Comparison of ENCODE assay signal across 22 mouse cellular contexts in genomic region chr2:58161813-58162212, GRCm38 (mm10).
"Had no signal": no experiment of that assay in that cellular context is flagged by ENCODE, and none has a peak within 500 bp of the region (broad histone marks: within the 10 kb centered on the region; RNA-seq: fewer than 3 reads in every experiment).

No protein-coding gene starts in this region.

- H3K27ac ChIP-seq: kidney, postnatal 0 days; limb, embryonic 12.5 days; limb, embryonic 15.5 days; liver, embryonic 14.5 days; midbrain, embryonic 10.5 days; midbrain, embryonic 13.5 days; neural tube, embryonic 12.5 days; neural tube, embryonic 15.5 days; stomach, postnatal 0 days had no signal

- H3K9ac ChIP-seq: limb, embryonic 12.5 days; limb, embryonic 15.5 days; liver, embryonic 14.5 days; liver, postnatal 0 days; lung, embryonic 14.5 days; midbrain, embryonic 13.5 days; neural tube, embryonic 12.5 days; neural tube, embryonic 15.5 days had no signal

- DNase-seq: kidney, adult 2 months; kidney, postnatal 25 days; left cerebral cortex, postnatal 4 days; liver, postnatal 0 days; lung, embryonic 14.5 days; right cerebral cortex, adult 18-20 months; thymus, adult 2 months; thymus, postnatal 36 days had no signal

- H3K4me3 ChIP-seq: limb, embryonic 12.5 days; limb, embryonic 15.5 days; midbrain, embryonic 10.5 days; midbrain, embryonic 13.5 days; myocyte; neural tube, embryonic 12.5 days; neural tube, embryonic 15.5 days had no signal

- H3K36me3 ChIP-seq: limb, embryonic 12.5 days; limb, embryonic 15.5 days; midbrain, embryonic 10.5 days; midbrain, embryonic 13.5 days; neural tube, embryonic 12.5 days; neural tube, embryonic 15.5 days had no signal

- H3K4me1 ChIP-seq: midbrain, embryonic 10.5 days; midbrain, embryonic 13.5 days; neural tube, embryonic 12.5 days; neural tube, embryonic 15.5 days had no signal

- H3K4me2 ChIP-seq: liver, embryonic 11.5 days; lung, embryonic 14.5 days; midbrain, embryonic 13.5 days; neural tube, embryonic 12.5 days; neural tube, embryonic 15.5 days had no signal

- ATAC-seq: liver, postnatal 0 days; lung, postnatal 0 days; midbrain, embryonic 13.5 days; midbrain, embryonic 16.5 days had no signal

- H3K27me3 ChIP-seq: limb, embryonic 12.5 days; limb, embryonic 15.5 days; megakaryocyte, embryonic 14.5 days; midbrain, embryonic 13.5 days; neural tube, embryonic 12.5 days; neural tube, embryonic 15.5 days had no signal

- H3K9me3 ChIP-seq: limb, embryonic 12.5 days; limb, embryonic 15.5 days; megakaryocyte, embryonic 14.5 days; midbrain, embryonic 10.5 days; midbrain, embryonic 13.5 days; neural tube, embryonic 12.5 days; neural tube, embryonic 15.5 days had no signal
